Mouse (Mus musculus): ENCODE measurements around the gene Cdh11. TPM values are rescaled to one million over a fixed set of nuclear protein-coding genes. Genes with fewer than 3 reads are reported as not detected.

Cdh11 gene
- total RNA-seq (2014; rRNA removed) (0.20 and 0.37 TPM in 2 replicates), polyA plus RNA-seq (2012; rRNA removed) (0.11 and 0.26 TPM in 2 replicates)

DNA sequence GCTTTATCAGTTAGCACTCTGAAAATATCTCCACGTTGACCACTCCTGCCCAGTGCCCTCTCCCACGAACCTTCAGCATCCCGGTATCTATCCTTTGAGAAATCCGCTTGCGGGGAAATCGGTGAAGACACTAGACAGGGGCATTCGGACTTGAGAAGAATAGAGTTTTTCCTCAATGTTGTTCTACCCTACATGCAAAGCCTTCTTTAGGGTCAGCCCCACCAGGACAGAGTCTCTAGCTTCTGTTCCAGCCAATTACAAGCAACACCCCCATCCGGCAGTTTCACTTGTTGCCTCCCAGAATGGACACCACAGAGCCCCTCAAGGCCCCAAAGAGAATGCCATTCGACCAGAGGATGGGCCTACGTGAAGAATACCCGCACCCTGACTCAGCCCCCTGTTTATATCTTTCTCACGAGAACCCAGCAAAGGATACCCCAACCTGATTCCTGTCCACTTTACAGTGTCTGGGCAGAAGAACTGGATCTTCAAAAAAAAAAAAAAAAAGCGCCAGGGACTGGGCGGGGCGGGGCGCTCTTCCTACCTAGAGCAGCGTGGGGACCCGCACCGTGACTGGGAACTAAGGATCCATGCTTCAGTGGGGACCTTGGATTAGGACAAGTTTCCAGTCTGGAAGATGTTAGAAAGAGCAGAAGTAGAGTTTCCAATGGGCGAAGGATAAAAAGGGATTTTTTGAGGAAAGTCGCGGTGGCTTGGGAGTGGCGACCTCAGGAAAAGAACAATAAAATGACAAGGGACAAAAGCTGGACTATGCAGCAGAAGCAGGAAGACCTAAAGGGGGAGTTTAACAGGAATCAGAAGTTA is at the start of gene Cdh11:
Gene Cdh11 (minus strand): TSS at position 51 of the 825 bp plus-strand sequence.
- Histone ChIP-seq H3K27me3 (ENCODE audit: control insufficient read depth, insufficient read depth, low read length) (peaks cover 3% of the 10 kb centered on the region; the same call in 1 of the 2 replicates), H3K79me2 (ENCODE audit: control insufficient read depth, insufficient read depth, low read length) (no peaks in the 10 kb centered on the region), H3K9ac (ENCODE audit: low read depth, low read length) (no peak within 1 kb of the TSS), H3K4me1 (ENCODE audit: control insufficient read depth, insufficient read depth, low read length) (0 out of 2 replicates have a peak, but pooled peaks cover under 1% of the 10 kb centered on the region), H3K36me3 (ENCODE audit: control insufficient read depth, insufficient read depth, low read length) (no peaks in the 10 kb centered on the region), H3K4me3 (ENCODE audit: insufficient read depth, low read depth, low read length) (no peak within 1 kb of the TSS; the same call in 1 of the 2 replicates), H3K27ac (replicated peaks; ENCODE audit: insufficient read depth, low read depth, low read length) (no peak within 1 kb of the TSS)
- 4% methylated on average over 23 of the region's 23 CpGs for WGBS
- TF ChIP-seq CTCF (IDR thresholded peaks at IDR 0.05; ENCODE audit: low read depth, low read length): no peak
- no peak for TF ChIP-seq POLR2A (IDR thresholded peaks at IDR 0.05; ENCODE audit: extremely low read depth, insufficient read depth, low read length)
- DNase-seq (ENCODE audit: extremely low read depth, low read depth, low spot score): no peak

DNA sequence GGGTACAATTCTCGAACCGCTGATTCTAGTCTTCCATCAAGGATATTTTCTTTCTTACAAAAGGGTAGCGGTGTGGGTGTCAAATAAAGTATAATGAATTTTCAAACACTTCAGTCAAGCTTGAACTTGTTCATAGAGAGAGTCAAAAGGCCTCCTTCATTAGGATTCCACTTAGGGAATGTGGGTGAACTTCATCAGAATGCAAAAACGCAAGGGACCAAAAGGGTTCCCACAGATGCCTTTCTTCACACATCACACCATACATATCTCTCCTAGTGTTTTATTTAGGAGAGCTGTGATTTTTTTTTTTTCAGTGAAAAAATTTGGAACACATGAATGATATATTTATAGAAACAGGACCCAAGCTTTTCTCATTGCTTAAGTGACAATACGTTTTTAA is 28.5 kb upstream of the Cdh11 start:
- no peaks in the 10 kb centered on the region for H3K36me3 ChIP-seq (ENCODE audit: control insufficient read depth, insufficient read depth, low read length)
- no peaks in the 10 kb centered on the region for H3K79me2 ChIP-seq (ENCODE audit: control insufficient read depth, insufficient read depth, low read length)
- H3K27ac ChIP-seq (replicated peaks; ENCODE audit: insufficient read depth, low read depth, low read length): no peak overlapping the region
- H3K4me1 ChIP-seq (ENCODE audit: control insufficient read depth, insufficient read depth, low read length): no peaks in the 10 kb centered on the region
- no peak overlapping the region for H3K4me3 ChIP-seq (ENCODE audit: insufficient read depth, low read depth, low read length)
- 81% methylated on average over 5 of the region's 5 CpGs for WGBS
- no peak overlapping the region for H3K9ac ChIP-seq (ENCODE audit: low read depth, low read length)
- no peak for TF ChIP-seq POLR2A (IDR thresholded peaks at IDR 0.05; ENCODE audit: extremely low read depth, insufficient read depth, low read length)
- TF ChIP-seq CTCF (IDR thresholded peaks at IDR 0.05; ENCODE audit: low read depth, low read length): no peak
- DNase-seq (ENCODE audit: extremely low read depth, low read depth, low spot score): no peak
- no peaks in the 10 kb centered on the region for H3K27me3 ChIP-seq (ENCODE audit: control insufficient read depth, insufficient read depth, low read length)

DNA sequence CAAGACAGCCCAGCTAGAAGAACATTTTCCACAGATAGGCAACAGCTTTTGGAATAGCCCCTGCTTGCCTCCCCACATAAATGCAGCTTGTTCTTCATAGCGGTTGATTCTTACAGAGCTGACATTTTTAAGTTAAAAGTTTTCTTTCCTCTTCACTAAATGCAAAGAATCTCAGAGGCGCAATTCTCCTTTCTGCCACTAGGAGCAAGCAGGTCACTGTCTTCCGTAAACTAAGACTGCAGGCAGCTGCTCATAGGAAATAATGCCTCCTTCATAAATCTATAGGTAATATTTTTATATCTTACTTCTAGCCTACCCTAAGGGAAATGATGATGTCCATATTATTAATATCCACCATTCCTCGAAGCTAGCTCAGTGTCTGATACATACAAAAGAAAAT is 4.9 kb upstream of the Cdh11 start:
- TF ChIP-seq CTCF (IDR thresholded peaks at IDR 0.05; ENCODE audit: low read depth, low read length): 0 out of 2 replicates have a peak, but pooled peaks have one; percentile 3
- no peak for TF ChIP-seq POLR2A (IDR thresholded peaks at IDR 0.05; ENCODE audit: extremely low read depth, insufficient read depth, low read length)
- Histone ChIP-seq H3K27me3 (ENCODE audit: control insufficient read depth, insufficient read depth, low read length) (no peaks in the 10 kb centered on the region; the same call in 1 of the 2 replicates), H3K36me3 (ENCODE audit: control insufficient read depth, insufficient read depth, low read length) (no peaks in the 10 kb centered on the region), H3K4me1 (ENCODE audit: control insufficient read depth, insufficient read depth, low read length) (no peaks in the 10 kb centered on the region), H3K4me3 (ENCODE audit: insufficient read depth, low read depth, low read length) (no peak overlapping the region), H3K79me2 (ENCODE audit: control insufficient read depth, insufficient read depth, low read length) (no peaks in the 10 kb centered on the region), H3K9ac (ENCODE audit: low read depth, low read length) (no peak overlapping the region), H3K27ac (replicated peaks; ENCODE audit: insufficient read depth, low read depth, low read length) (no peak overlapping the region)
- DNase-seq (ENCODE audit: extremely low read depth, low read depth, low spot score): no peak
- WGBS: 17% methylated on average over 4 of the region's 4 CpGs

DNA sequence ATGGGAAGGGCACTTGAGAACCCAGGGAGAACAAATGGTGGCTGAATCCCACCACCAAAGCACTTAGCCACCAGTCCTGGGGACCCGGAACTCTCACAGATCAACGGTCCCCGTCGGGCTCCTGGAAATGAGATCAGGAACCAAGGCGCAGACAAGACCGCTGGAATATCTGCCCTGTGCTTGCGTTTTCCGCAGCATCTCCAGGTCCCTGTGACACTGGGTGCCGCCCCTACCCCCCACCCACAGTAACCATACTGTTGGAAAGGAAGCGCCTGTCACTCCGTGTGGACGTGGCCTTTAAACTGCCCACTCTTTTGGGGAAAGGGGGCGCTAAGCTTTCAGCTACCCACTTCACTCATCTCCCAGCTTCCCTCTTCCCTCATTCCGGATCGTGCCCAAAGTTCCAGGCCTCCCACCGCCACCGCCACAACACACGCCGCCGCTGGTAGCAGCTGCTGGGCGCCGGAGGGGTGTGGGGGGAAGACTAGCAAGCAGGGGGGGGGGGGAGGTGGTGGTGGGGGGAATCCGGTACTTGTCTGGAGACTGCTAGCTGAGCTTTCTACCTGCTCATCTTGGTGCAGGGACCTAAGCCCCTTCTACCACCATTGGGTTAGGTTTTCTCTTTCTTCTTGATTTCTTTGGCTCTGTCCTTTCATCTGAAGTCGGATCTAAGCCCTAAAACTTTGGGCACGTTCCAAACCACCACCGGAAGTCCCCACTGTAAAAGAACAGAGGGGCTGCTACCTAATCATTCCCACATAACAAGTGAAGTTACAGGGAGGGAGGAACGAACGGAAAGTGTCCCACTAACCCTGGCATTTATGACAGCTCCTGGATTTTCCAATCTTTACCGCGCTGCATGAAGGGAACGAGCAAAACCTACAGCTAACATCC is 1.3 kb upstream of the Cdh11 start:
- peaks cover 3% of the 10 kb centered on the region; the same call in 1 of the 2 replicates for H3K27me3 ChIP-seq (ENCODE audit: control insufficient read depth, insufficient read depth, low read length)
- no peak for TF ChIP-seq POLR2A (IDR thresholded peaks at IDR 0.05; ENCODE audit: extremely low read depth, insufficient read depth, low read length)
- TF ChIP-seq CTCF (IDR thresholded peaks at IDR 0.05; ENCODE audit: low read depth, low read length): no peak

DNA sequence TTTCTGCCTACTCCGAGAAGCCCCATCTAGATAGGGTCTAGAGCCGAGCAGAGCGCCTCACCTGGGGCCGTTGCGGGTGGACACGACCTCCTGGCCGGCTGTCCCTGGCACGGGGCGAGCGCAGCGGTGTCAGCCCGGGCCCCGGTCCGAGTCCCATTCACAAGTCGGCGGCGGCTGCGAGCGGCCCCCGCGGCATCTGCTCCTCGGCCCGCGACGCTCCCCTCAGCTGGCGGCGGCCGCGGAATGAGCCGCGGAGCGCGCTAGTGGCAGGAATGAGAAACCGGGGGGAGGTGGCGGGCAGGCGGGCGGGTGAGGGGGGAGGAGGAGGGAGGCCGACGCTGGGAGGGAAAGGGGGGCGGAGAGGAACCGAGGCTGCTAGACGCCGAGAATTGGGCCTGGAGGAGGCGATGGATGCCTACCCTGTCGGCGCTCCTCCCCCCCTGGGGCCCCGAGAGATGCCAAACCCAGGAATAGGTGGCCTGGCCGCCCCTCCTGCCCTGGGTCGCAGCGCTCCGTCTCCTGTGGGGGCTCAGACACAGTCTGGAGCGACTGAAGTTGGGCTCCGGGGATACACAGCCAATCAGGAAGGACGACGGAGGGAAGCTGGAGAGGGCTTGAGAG is 497 bp downstream of the Cdh11 start:
- Histone ChIP-seq H3K27me3 (ENCODE audit: control insufficient read depth, insufficient read depth, low read length) (peaks cover 5% of the 10 kb centered on the region; the same call in 1 of the 2 replicates), H3K9ac (ENCODE audit: low read depth, low read length) (no peak overlapping the region)

More for the DNA sequence above, 1.3 kb upstream of the Cdh11 start:
- no peak for DNase-seq (ENCODE audit: extremely low read depth, low read depth, low spot score)
- Histone ChIP-seq H3K4me1 (ENCODE audit: control insufficient read depth, insufficient read depth, low read length) (no peaks in the 10 kb centered on the region), H3K79me2 (ENCODE audit: control insufficient read depth, insufficient read depth, low read length) (no peaks in the 10 kb centered on the region), H3K9ac (ENCODE audit: low read depth, low read length) (no peak overlapping the region), H3K36me3 (ENCODE audit: control insufficient read depth, insufficient read depth, low read length) (no peaks in the 10 kb centered on the region), H3K27ac (replicated peaks; ENCODE audit: insufficient read depth, low read depth, low read length) (no peak overlapping the region), H3K4me3 (ENCODE audit: insufficient read depth, low read depth, low read length) (no peak overlapping the region)
- 6% methylated on average over 31 of the region's 31 CpGs for WGBS

More for the DNA sequence above, 497 bp downstream of the Cdh11 start:
- H3K79me2 ChIP-seq (ENCODE audit: control insufficient read depth, insufficient read depth, low read length): no peaks in the 10 kb centered on the region
- 2% methylated on average over 44 of the region's 55 CpGs for WGBS
- no peak overlapping the region; the same call in 1 of the 2 replicates for H3K4me3 ChIP-seq (ENCODE audit: insufficient read depth, low read depth, low read length)
- no peak overlapping the region for H3K27ac ChIP-seq (replicated peaks; ENCODE audit: insufficient read depth, low read depth, low read length)
- TF ChIP-seq CTCF (IDR thresholded peaks at IDR 0.05; ENCODE audit: low read depth, low read length) (no peak), POLR2A (IDR thresholded peaks at IDR 0.05; ENCODE audit: extremely low read depth, insufficient read depth, low read length) (no peak)
- no peak for DNase-seq (ENCODE audit: extremely low read depth, low read depth, low spot score)
- H3K36me3 ChIP-seq (ENCODE audit: control insufficient read depth, insufficient read depth, low read length): no peaks in the 10 kb centered on the region
- 0 out of 2 replicates have a peak, but pooled peaks cover 3% of the 10 kb centered on the region for H3K4me1 ChIP-seq (ENCODE audit: control insufficient read depth, insufficient read depth, low read length)
